Mouse (Mus musculus): ENCODE data around the gene Pithd1.
"Not testable (repeated sequence)": the region's sequence is repeated elsewhere in the genome, so short reads cannot be mapped to it uniquely, and the experiment has no call there.

Pithd1 gene

DNA sequence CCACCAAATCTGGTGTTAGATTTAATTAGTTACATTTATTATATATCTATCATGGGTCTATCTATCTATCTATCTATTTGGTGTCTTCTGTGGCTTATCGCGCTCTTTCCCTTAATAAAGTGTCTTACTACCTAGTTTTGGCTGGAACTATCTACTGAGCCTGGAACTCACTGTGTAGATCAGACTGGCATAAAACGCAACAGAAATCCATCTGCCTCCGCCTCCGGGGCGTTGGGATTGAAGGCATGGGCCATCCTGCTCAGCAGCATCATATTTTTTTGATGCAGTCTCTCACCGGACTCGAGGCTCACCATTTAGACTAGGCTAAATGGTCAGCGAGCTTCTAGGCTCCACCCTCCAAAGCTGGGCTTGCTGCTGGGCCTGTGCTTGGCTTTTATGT lies 650 bp upstream of the Pithd1 start:
- in situ Hi-C loops (cut with MboI; ENCODE audit: low sequenced_read_pairs), result no loop called here

DNA sequence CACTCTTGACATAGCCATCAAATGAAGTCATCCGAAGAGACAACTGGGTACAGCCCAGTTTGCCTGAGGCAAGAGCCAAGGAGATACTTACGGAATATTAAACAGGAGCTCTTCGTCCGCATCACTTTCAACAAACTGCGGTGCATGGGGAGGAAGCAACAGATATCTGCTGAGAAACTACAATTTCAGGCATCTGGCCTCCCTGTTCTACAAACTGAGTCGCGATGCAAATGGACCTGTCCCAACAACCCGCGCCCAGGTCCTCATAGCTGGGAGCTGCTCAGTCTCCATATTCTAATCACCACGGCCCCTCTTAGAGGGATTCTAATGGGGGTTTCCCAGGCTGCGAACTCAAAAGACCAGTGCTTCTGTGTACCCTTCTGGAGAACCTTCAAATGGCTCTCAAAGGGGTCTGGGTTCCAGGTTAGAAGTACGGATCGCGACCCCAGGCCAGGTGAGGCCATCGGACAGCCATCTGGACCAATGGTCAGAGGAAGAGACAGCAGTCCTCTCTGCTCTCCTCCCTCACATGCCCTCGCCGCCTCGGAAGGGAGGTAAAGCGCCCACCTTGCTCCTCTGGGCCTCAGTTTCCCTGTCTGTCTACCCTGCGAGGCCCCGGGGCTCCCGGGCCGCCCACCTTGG lies 642 bp downstream of the Pithd1 start:
- in situ Hi-C loops (cut with MboI; ENCODE audit: low sequenced_read_pairs), result no loop called here

DNA sequence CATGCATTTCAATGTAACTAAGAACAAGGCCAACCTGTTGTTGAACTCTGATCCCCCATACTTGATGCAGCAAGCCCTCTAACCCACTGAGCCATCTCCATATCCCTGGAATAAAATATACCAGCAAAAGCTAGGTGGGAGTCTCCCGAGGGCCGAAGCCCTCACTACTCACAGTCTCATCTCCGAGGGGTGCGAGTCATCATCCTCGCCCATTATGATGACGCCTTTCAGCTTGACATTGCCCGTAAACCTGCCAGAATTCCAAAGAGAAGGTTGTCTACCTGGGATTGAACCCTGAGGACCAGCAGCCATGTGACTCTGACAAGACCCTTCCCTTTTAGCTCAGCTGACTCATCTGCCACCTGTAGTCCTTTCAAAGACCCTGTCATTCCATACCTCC lies 1.3 kb downstream of the Pithd1 start:
- in situ Hi-C loops (cut with MboI; ENCODE audit: low sequenced_read_pairs), result no loop called here

- in situ Hi-C loops (cut with MboI; ENCODE audit: low sequenced_read_pairs), result no loop called here
These were observed 1.9 kb downstream of the Pithd1 start for GRCm38 (mm10) chr4:135985193-135985592.

DNA sequence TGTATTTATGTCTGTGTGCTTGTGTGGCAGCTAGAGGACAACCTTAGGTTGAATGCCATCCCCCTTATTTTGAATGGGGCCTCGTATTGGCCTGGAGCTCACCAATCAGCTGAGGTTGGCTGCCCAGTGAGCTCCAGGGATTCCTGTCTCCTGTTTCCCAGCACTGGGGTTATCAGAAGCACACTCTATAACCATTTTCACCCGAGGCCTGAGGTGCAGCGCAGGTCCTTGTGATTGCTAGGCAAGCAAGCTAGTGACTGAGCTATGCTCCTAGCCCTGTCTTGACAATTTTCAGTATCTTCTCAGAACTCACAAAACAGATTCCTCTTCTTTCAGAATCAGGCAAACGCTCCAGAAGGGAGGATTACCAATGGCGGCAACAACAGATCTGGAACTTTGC lies 2.5 kb downstream of the Pithd1 start:
- in situ Hi-C loops (cut with MboI; ENCODE audit: low sequenced_read_pairs), result no loop called here

GRCm38 (mm10) chr4:135981524-135982063 lies 5.5 kb downstream of the Pithd1 start:
- in situ Hi-C loops (cut with MboI; ENCODE audit: low sequenced_read_pairs), result no loop called here

- in situ Hi-C loops (cut with MboI; ENCODE audit: low sequenced_read_pairs), result not testable (repeated sequence)
These were observed 6.8 kb downstream of the Pithd1 start for GRCm38 (mm10) chr4:135980223-135980622.

- in situ Hi-C loops (cut with MboI; ENCODE audit: low sequenced_read_pairs), result no loop called here
These were observed 10.9 kb downstream of the Pithd1 start for GRCm38 (mm10) chr4:135976146-135976545.

GRCm38 (mm10) chr4:135972911-135973811 lies 13.9 kb downstream of the Pithd1 start:
- in situ Hi-C loops (cut with MboI; ENCODE audit: low sequenced_read_pairs), result no loop called here

DNA sequence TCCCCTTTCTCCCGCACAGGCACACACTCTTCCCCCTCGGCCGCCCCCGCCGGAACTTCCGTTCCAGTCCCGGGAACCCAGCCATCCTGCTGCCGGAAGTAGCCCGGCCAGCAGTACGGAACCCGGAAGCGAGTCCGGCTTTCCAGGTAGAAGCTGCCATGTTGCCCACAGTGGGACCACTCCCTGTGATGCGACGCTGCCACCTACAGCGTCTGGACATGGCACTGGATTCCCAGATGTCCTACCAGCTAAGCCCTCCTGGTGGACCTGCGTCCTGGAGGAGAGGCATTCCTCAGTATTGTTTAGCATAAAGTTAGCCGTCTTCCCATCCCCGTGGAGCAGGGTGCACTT lies 14.5 kb downstream of the Pithd1 start, which contains the start of gene Lypla2:
Lypla2 (minus strand) TSS at position 71 of the 351 bp plus-strand sequence.
- in situ Hi-C loops (cut with MboI; ENCODE audit: low sequenced_read_pairs), result no loop called here

GRCm38 (mm10) chr4:135971805-135972555 lies 15.1 kb downstream of the Pithd1 start:
- in situ Hi-C loops (cut with MboI; ENCODE audit: low sequenced_read_pairs), result no loop called here

GRCm38 (mm10) chr4:135970585-135970984 lies 16.5 kb downstream of the Pithd1 start:
- in situ Hi-C loops (cut with MboI; ENCODE audit: low sequenced_read_pairs), result no loop called here

DNA sequence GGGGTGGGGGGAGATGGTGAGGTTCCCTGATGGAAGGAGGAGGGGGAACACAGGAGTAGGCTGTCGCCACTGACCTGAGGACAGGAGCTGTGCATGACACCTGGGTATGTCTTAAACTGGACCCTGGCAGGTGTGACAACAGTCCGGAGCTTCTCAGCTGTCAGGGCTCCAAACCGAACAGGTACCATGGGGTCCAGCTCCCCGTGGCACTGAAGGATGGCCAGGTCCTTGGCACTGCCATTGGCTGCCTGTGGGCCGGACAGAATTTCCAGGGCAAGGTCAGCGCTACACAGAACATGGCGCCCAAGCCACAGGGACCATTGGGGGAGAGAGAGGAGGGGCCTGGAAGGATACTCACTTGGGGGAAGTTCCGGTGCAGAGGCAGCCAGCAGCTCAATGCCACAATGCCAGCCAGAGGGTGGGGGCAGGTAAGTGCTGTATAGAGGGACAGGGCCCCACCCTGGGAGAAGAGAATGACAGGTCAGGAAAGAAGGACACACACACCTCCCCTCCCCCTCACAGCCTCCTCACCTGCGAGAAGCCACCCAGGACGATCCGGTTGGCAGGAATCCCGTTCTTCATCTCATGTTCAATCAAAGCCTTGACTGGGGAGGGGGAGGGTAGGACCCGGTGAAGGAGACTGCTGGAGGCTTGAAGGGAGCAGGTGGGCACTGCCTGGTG lies 17.9 kb downstream of the Pithd1 start:
- in situ Hi-C loops (cut with MboI; ENCODE audit: low sequenced_read_pairs), result no loop called here

DNA sequence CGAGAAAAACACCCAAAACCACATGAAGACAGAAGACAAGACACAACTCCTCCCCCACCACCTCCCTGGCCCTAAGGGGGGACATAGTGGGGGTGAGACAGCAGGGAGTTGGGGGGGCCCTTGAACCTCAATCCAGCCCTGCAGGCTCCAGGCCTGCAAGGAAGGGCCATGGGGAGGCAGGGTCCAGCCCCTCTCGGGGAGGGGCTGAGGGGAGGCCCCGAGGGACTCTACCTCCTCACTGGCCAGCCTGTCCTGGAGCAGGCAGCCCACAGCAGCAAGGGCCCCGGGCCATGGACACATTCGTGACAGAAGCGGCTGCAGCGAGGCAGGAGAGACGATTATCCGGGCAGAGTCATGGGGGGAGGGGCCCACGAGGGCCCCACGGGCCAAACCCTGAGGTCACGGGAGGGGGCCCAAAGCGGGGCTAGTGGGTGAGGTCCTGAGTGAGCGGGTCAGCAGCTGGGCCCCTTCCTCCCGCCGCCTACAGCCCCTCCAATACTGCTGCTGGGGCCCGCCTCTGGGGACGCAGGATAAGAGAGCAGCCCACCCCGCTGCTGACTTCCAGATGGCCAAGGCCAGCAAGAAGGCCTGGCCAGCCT lies 18.7 kb downstream of the Pithd1 start:
- in situ Hi-C loops (cut with MboI; ENCODE audit: low sequenced_read_pairs), result no loop called here

DNA sequence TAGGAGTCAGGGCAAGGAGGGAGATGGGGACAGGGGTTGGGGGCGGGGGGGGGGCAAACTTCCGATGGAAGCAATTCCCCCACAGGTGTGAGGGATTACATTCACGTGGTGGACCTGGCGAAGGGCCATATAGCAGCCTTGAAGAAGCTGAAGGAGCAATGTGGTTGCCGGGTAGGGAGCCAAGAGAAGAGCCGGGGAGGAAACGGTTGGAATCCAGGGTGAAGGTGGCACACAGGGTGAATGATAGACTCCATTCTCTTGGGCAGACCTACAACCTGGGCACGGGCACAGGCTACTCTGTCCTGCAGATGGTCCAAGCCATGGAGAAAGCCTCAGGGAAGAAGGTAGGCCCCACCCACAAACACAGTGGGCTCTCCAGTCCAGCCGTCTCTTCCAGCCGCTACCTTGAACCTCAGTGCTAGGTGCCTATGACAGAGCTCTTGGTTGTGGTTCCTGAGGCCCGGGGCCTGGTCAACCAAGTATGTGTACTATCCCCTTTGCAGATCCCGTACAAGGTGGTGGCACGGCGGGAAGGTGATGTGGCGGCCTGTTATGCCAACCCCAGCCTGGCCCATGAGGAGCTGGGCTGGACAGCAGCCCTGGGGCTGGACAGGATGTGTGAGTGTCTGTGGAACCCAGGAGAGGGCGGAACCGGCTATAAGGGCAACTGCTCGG lies 19.8 kb downstream of the Pithd1 start:
- in situ Hi-C loops (cut with MboI; ENCODE audit: low sequenced_read_pairs), result no loop called here

GRCm38 (mm10) chr4:135966283-135966682 lies 20.8 kb downstream of the Pithd1 start:
- in situ Hi-C loops (cut with MboI; ENCODE audit: low sequenced_read_pairs), result no loop called here

DNA sequence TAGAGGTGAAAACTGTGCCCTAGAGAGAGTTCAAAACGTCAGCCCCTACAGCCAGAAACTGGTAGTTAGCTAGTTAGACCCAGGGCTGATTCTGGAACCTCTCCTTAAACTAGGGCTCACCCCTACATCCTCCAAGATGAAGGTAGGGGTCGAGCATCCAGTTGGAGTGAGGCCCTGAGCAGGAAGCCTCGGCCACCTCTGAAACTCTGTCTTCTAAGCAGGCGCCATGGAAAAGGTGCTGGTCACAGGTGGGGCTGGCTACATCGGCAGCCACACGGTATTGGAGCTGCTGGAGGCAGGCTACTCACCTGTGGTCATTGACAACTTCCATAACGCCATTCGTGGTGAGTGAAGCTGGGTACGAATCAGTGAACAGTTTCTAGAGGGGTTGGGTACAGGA lies 22.0 kb downstream of the Pithd1 start:
- in situ Hi-C loops (cut with MboI; ENCODE audit: low sequenced_read_pairs), result no loop called here

DNA sequence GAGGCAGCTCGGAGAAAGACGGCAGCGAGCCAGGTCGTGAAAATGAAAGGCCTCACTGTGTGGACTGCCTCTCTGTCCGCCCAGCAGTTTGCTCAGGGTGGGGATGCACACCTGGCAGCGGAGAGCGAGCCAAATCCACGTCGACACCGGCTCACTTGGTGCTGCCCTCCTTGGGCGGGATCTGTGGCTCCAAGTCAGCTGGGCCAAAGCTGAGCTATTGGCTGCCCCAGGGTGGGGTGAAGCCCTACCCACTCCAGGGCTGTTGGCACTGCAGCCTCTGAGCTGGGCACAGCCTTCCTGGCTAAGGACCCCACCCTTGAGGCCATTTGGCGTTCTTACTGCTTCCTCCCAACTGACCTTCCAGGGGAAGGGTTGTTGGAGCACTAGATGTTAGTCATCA lies 22.6 kb downstream of the Pithd1 start:
- in situ Hi-C loops (cut with MboI; ENCODE audit: low sequenced_read_pairs), result no loop called here

DNA sequence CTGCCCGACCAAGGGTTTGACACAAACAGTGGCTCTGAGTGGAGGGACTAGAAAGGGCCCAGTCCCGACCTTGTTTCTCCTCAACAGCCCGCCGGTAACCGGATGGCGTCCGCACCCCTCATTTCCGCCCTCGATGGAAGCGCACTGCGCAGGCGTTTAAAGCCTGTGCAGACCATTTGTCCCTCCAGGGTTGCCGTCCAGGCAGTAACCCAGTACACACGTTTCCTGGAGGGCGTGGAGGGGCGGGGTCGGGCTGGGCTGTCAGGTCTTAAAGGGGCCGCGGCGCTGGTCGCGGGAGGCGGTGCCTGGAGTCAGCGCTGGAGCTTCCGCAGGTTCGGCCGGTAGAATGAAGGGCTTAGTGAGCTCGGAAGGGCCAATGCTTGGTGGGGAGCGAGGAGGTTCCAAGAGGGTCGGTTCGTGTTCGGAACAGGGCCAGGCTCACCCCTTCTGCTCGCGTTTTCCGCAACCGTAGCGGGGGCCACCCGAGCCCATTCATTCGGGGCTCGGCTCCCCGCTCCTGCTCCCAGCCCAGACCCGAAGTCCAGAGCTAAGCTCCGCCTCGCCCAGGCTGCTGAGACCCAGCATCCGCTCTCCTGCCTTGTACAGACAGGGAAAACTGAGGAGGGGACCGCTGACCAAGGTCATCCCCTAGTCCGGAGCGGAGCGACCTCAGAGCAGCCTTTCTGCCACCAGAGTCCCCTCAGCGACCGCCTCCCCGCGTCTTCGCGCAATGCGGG lies 23.4 kb downstream of the Pithd1 start, which contains the start of gene Gale:
Gale (plus strand) TSS at position 271 of the 737 bp plus-strand sequence.
- in situ Hi-C loops (cut with MboI; ENCODE audit: low sequenced_read_pairs), result no loop called here

All from CH12F3 (cell line).